Mouse (Mus musculus) embryo, embryonic 11 days (tissue): ENCODE measurements around the gene Vmn1r202.
"Not testable (repeated sequence)": the region's sequence is repeated elsewhere in the genome, so short reads cannot be mapped to it uniquely, and the experiment has no call there.

Experiments
- DNase-seq: peaks from one replicate; pipeline ENCODE4 v3.0.0-alpha.2; 2015

The Vmn1r202 gene

GRCm38 (mm10) chr13:22505281-22505680 lies at the start of gene Vmn1r202:
TSS of gene Vmn1r202 (minus strand) at chr13:22505381.
- DNase-seq, result no peak

- not testable (repeated sequence) for DNase-seq
Observed at GRCm38 (mm10) chr13:22552898-22553297, 47.7 kb upstream of the Vmn1r202 start, which contains the start of gene Vmn1r204. TSS of gene Vmn1r204 (plus strand) at chr13:22553198.

GRCm38 (mm10) chr13:22517814-22518213 lies 12.6 kb upstream of the Vmn1r202 start, which contains the start of gene Vmn1r203:
TSS of gene Vmn1r203 (plus strand) at chr13:22518114.
- DNase-seq, result no peak

GRCm38 (mm10) chr13:22502431-22502830 lies 2.8 kb downstream of the Vmn1r202 start:
- DNase-seq, result no peak

DNA sequence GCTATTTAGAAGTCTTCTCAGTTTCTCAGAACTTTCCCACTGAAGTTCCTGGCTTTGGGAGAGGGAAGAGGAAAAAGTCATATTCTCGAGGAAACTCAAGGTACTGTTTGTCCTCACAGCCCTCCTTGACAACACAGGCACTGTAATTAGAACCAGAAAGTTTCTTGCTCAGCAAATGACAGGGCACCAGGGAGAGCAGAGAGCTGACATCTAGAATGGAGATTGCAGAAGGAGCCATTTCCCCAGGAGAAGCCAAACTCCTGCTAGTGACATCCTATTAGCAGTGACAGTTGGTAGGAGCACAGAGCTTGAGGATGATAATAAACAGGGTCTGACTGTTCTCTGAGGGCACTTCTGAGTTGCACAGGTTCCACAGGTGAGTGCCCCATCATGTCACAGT lies 33.6 kb downstream of the Vmn1r202 start, which contains the start of gene Vmn1r201:
Vmn1r201 (plus strand) TSS at position 301 of the 400 bp plus-strand sequence.
- DNase-seq, result no peak

GRCm38 (mm10) chr13:22455145-22455544 lies 50.0 kb downstream of the Vmn1r202 start:
- no peak for DNase-seq
